Mouse (Mus musculus) layer of hippocampus, postnatal 10 days (tissue): ENCODE data around the gene Stx5a. TPM values are rescaled to one million over a fixed set of nuclear protein-coding genes. Genes with fewer than 3 reads are reported as not detected.
"Not testable (repeated sequence)": the region's sequence is repeated elsewhere in the genome, so short reads cannot be mapped to it uniquely, and the experiment has no call there.

Source experiments
- DNase-seq, 2 experiments: peaks; one replicate each; pipeline ENCODE4 v3.0.0; 2021; ENCODE audit warnings: low spot score in 2 of 2
- total RNA-seq, 2 experiments: library from RNA; stranded (reverse); gene quantifications; 2 replicates each; pipeline ENCODE4 v1.2.3; 2021

Stx5a gene
- total RNA-seq, 2 experiments from 2014 or later, result 61.9 to 64.8 TPM

- no peak for DNase-seq
Observed at GRCm38 (mm10) chr19:8715868-8716766, 25.1 kb upstream of the Stx5a start.

- no peak for DNase-seq
Observed at GRCm38 (mm10) chr19:8716767-8717475, 24.3 kb upstream of the Stx5a start.

- peak; percentile 74 to 76 for DNase-seq
Observed at GRCm38 (mm10) chr19:8718357-8718756, 22.9 kb upstream of the Stx5a start.

- not testable (repeated sequence) for DNase-seq
Observed at GRCm38 (mm10) chr19:8719037-8719436, 22.2 kb upstream of the Stx5a start.

GRCm38 (mm10) chr19:8721378-8721777, 19.8 kb upstream of the Stx5a start:
- no peak for DNase-seq

- DNase-seq, result no peak
Observed at GRCm38 (mm10) chr19:8722021-8722420, 19.2 kb upstream of the Stx5a start.

GRCm38 (mm10) chr19:8722559-8722906, 18.7 kb upstream of the Stx5a start:
- no peak for DNase-seq

- peak; percentile 90 to 93 for DNase-seq
Observed at GRCm38 (mm10) chr19:8722907-8723573, 18.2 kb upstream of the Stx5a start, which contains the start of gene Slc3a2. Slc3a2 (minus strand) TSS chr19:8723369.

GRCm38 (mm10) chr19:8723574-8724346, 17.5 kb upstream of the Stx5a start:
- no peak for DNase-seq

- no peak for DNase-seq
Observed at GRCm38 (mm10) chr19:8724392-8724791, 16.8 kb upstream of the Stx5a start.

- no peak for DNase-seq
Observed at GRCm38 (mm10) chr19:8725081-8725613, 16.1 kb upstream of the Stx5a start.

- no peak for DNase-seq
Observed at GRCm38 (mm10) chr19:8726609-8727390, 14.4 kb upstream of the Stx5a start.

- DNase-seq, result no peak
Observed at GRCm38 (mm10) chr19:8727495-8728114, 13.6 kb upstream of the Stx5a start.

- DNase-seq, result not testable (repeated sequence)
Observed at GRCm38 (mm10) chr19:8728335-8729099, 12.7 kb upstream of the Stx5a start.

GRCm38 (mm10) chr19:8734334-8734733, 6.9 kb upstream of the Stx5a start:
- no peak for DNase-seq

- DNase-seq, result peak; percentile 92 to 95
Observed at GRCm38 (mm10) chr19:8735389-8736159, 5.6 kb upstream of the Stx5a start, which contains the start of gene Wdr74. Wdr74 (plus strand) TSS chr19:8735827.

- DNase-seq, result no peak
Observed at GRCm38 (mm10) chr19:8736160-8736467, 5.1 kb upstream of the Stx5a start.

GRCm38 (mm10) chr19:8738911-8739310, 2.3 kb upstream of the Stx5a start:
- no peak for DNase-seq
